Mouse (Mus musculus) C2C12 (cell line): ENCODE measurements around the gene Nfkbie.

Experiments
- CEBPB ChIP-seq: IDR thresholded peaks from one replicate; pipeline ENCODE4 v1.6.1; 2011; ENCODE audit warnings: low read depth, mild to moderate bottlenecking, control low read depth, moderate library complexity
- CTCF ChIP-seq: IDR thresholded peaks from one replicate; pipeline ENCODE4 v1.5.1; 2011; ENCODE audit not compliant: control insufficient read depth, insufficient read depth, insufficient read length
- FOSL1 ChIP-seq: IDR thresholded peaks from one replicate; pipeline ENCODE4 v1.8.0; 2011; ENCODE audit warnings: mild to moderate bottlenecking, low read length; ENCODE audit not compliant: poor library complexity, insufficient read depth, severe bottlenecking
- MAX ChIP-seq: IDR thresholded peaks from one replicate; pipeline ENCODE4 v1.6.1; 2011; ENCODE audit warnings: mild to moderate bottlenecking, control low read depth
- MYOD1 ChIP-seq: IDR thresholded peaks from one replicate; pipeline ENCODE4 v1.6.1; 2011; ENCODE audit warnings: low read depth; ENCODE audit not compliant: control insufficient read depth, insufficient read length
- MYOG ChIP-seq: IDR thresholded peaks from one replicate; pipeline ENCODE4 v1.6.1; 2011; ENCODE audit not compliant: control insufficient read depth, insufficient read length; ENCODE audit errors: extremely low read depth
- USF1 ChIP-seq: IDR thresholded peaks from one replicate; pipeline ENCODE4 v1.6.1; 2011; ENCODE audit warnings: low read depth, mild to moderate bottlenecking, control low read depth, moderate library complexity

DNA sequence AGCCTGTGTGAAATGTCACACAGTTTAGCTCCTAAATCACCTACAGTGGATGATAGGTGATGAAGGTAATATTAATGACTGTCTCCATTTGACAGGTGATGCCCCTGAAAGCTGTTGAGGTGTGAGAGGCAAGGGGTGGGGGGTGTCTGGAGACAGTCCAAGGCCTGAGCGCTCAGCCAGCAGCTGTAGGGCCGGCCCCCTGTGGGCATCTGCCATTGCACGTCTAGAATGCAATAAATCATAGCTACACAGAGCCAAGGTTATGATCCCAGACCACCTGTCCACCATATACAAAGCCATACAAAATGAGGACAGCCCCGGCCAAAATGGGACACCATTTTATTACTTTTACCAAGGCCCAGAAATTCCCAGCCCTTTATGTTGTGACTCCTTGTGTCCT, 30.5 kb upstream of the Nfkbie start:
- TF ChIP-seq CTCF: no peak
- TF ChIP-seq MYOG: no peak
- no peak for TF ChIP-seq MAX
- TF ChIP-seq MYOD1: no peak
- TF ChIP-seq FOSL1: no peak
- no peak for TF ChIP-seq CEBPB
- no peak for TF ChIP-seq USF1
